Mouse (Mus musculus) right cerebral cortex, postnatal 10 days (tissue): ENCODE measurements around the gene Trim41.
"Not testable (repeated sequence)": the region's sequence is repeated elsewhere in the genome, so short reads cannot be mapped to it uniquely, and the experiment has no call there.

Experiments used
- DNase-seq, 2 experiments: peaks; one replicate each; pipeline ENCODE4 v3.0.0; 2021; ENCODE audit warnings: low spot score in 2 of 2

Gene Trim41

GRCm38 (mm10) chr11:48816800-48817665 lies at the start of gene Trim41:
TSS of gene Trim41 (minus strand) at chr11:48817353.
- peak; percentile 99 for DNase-seq

GRCm38 (mm10) chr11:48866481-48866880 lies 49.3 kb upstream of the Trim41 start:
- DNase-seq, result no peak

GRCm38 (mm10) chr11:48863808-48864207 lies 46.7 kb upstream of the Trim41 start:
- no peak for DNase-seq

DNA sequence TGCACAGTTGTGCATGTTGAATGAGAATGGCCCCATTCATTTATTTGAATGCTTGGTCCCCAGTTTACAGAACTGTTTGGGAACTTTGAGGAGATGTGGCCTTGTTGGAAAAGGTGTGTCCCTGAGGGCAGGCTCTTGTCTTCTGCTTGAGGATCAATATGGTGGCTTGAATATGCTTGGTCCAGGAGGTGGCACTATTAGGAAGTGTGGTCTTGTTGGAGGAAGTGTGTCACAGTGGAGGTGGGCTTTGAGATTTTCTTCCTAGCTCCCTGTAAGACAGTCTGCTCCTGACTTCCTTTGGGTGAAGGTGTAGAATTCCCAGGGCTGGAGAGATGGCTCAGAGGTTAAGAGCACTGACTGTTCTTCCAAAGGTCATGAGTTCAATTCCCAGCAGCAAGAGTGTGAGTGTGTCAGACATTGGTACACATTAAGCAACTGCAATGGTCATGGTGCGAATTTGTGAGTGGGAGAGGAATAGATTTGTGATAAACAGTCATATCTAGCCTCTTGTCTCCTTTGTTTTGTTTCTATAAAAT lies 45.7 kb upstream of the Trim41 start:
- no peak for DNase-seq

DNA sequence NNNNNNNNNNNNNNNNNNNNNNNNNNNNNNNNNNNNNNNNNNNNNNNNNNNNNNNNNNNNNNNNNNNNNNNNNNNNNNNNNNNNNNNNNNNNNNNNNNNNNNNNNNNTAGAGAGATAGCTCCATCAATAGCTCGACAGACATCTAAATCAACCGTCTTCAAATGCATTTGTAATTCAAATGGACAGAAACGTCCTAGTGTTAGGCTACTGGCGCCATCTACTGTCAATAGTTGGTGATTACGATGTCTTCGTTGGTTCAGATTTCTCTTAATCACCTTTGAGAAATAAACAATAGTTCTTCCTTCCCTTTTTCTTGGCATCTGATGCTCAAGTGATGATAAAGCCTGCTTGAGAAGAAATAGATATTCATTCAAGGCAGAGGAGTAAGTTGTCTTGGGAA lies 41.9 kb upstream of the Trim41 start:
- DNase-seq, result peak; percentile 56 to 63

- peak; percentile 88 to 90 for DNase-seq
Measured at GRCm38 (mm10) chr11:48853474-48854180, 36.5 kb upstream of the Trim41 start.

DNA sequence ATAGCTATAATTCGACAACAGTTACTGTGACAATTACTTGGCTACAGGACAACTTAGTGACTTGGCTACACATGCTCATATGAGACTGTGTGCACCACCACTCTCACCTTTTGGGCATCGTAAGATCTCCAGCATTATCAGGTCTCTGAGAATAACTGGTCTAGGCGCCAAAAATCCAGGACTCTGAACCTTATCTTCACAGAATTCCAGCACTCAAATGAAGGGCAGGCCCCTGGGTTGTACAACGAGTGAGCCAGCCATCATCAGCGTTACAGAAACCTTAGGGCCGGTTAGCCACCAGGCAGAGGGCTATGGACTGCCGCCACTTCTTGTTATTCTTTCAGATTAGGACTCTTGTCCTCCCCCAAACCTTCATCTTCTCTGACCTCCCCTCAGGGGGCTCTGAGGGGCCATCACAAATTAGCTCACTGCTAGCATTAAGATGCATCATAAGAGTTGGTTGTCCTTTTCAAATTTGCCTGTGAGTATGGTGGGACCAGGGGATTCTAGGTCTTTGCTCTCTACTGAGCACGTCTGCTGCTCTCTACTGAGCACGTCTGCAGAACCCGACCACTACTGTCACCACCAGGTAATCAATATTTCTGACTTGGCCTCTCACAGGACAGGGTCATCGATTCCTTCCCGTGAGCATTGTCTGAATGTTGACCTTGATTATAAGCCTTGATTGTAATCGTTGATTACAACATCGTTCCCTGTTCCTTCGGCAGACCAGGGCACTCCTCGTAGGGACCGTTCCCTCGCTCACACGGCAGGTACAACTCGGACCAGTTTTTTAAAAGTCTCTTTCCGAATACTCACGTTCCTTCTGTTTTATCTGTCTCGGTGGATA lies 35.7 kb upstream of the Trim41 start:
- DNase-seq, result no peak

GRCm38 (mm10) chr11:48852190-48852589 lies 35.0 kb upstream of the Trim41 start:
- DNase-seq, result no peak

- no peak for DNase-seq
Measured at GRCm38 (mm10) chr11:48851270-48851995, 34.3 kb upstream of the Trim41 start.

- DNase-seq, result no peak
Measured at GRCm38 (mm10) chr11:48850240-48850639, 33.1 kb upstream of the Trim41 start.

DNA sequence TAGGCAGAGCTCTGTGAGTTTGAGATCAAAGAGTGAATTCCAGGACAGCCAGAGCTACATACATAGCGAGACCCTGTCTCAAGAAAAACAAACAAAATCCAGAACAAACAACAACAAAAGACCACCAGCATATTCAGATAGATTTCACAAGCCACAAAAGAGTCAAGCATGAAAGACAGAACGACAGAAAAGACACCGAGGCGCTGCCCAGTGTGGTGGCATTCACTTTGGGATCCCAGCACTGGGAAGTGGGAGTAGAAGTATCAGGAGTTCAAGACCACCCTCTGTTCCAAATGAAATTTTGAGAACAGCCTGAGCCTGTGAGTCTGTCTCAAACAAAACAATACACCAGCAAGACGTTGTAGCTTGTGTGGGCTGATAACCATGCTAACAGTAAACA lies 29.7 kb upstream of the Trim41 start:
- no peak for DNase-seq

- DNase-seq, result not testable (repeated sequence)
Measured at GRCm38 (mm10) chr11:48846362-48846761, 29.2 kb upstream of the Trim41 start.

GRCm38 (mm10) chr11:48845244-48845815 lies 28.2 kb upstream of the Trim41 start:
- no peak for DNase-seq

GRCm38 (mm10) chr11:48844309-48844708 lies 27.2 kb upstream of the Trim41 start:
- DNase-seq, result no peak

GRCm38 (mm10) chr11:48843202-48843601 lies 26.0 kb upstream of the Trim41 start:
- no peak for DNase-seq

DNA sequence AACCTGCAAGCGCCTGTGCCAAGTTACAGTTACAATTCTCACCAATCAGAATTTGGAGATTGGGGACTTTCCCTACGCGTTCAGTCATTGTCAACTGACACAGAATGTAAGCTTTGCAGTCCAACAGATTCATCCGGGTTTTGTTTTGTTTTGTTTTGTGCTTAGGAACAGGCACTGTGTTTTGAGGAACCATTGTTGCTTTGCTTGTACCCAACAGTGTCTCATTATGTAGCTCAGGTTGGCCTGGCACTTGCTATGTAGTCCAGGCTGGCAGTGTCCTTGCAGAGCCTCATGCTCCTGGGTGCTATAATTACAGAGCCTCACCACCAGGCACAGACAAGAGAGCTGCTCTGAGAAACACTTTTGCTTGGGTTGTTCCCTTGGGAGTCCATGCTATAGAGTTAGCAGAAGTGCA lies 25.2 kb upstream of the Trim41 start:
- DNase-seq, result no peak

DNA sequence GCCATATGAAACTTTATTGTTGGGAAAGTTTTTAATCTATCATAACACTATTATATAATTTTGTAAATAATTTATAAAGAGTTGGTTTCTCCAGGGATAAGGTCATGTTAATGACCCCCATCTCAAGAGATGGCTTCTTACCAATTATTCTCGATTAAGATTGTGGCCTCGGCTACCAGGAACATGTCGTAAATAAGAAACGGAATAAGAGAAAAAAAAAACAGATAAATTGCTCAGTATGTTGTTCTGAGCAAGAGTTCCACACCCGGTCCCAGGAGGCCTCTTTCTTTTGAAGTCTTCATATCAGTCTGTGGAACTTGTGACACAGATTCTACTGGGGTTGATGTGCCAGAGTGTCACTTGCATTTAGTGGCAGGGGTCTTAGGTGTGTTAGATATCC lies 24.1 kb upstream of the Trim41 start:
- DNase-seq, result no peak

DNA sequence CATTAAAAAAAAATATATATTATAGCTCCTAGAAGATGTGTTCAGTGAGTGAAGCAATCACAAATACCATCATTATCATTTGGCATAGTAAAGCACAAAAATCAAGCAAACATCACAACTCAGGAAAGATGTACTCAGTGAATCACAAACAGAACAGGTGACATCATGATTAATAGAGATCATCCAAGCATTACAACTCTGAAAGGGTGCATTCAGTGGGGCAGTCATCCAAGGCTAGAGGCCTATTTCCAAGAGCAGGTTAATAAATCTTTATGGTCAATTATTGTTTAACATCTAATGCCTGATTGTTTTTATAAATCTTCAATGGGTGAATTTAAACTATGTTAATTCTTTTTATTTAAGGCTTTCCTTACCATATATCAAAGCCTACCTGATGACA lies 23.7 kb upstream of the Trim41 start:
- DNase-seq, result no peak

DNA sequence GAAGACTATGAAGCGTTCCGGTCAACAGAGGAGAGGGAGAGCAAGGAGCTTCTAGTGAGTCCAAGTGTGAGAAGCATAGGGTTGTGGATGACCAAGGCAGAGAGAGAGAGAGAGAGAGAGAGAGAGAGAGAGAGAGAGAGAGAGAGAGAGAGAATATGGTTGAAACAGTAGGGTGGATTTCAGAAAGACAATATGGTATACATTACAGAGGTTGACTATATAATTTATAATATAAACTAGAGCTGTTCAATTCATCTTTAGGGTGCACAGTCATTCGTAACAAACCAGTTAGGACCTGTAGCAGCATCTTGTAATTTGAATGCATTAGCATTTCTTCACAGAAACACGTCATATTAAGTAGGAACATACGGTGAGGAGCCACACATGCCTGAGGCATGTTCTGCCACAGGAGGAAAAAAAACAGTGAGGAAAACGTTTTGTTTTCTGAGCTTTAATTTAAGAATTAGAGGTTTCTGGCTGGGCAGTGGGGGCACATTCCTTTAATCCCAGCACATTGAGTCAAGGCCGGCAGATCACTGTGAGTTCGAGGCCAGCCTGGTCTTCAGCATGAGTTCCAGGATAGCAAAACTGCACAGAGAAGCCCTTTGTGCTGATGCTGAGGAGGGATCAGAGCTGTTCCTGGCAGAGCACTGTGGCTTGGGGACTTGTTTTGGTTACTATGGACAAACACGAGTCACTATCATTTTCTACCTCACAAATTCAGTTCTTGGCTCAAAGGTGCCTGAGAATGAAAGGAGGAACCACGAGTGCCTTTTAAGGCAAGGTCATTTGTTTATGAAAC lies 21.9 kb upstream of the Trim41 start:
- no peak for DNase-seq
